Mouse (Mus musculus) midbrain, embryonic 11.5 days (tissue): ENCODE results near the gene Gm28434. TPM values are rescaled to one million over a fixed set of nuclear protein-coding genes. Genes with fewer than 3 reads are reported as not detected.

Source experiments
- ATAC-seq: fragments of 200-750 bp; cut with Nextera tagmentation; 2 replicates; pipeline ENCODE4 v1.8.0; 2017; ENCODE audit warnings: moderate TSS enrichment, moderate library complexity; ENCODE audit not compliant: low FRiP score
- DNase-seq: peaks from one replicate; pipeline ENCODE4 v3.0.0; 2015; ENCODE audit warnings: low spot score; ENCODE audit errors: missing footprints
- H3K27ac ChIP-seq: fragments of 300-500 bp; sonication (generic); 2 replicates; pipeline ENCODE4 v1.5.1; 2014; ENCODE audit warnings: low read depth, low read length
- H3K27me3 ChIP-seq: fragments of 300-500 bp; sonication (generic); 2 replicates; pipeline ENCODE4 v1.6.1; 2014; ENCODE audit warnings: mild to moderate bottlenecking, low read length, moderate library complexity, mixed read lengths; ENCODE audit not compliant: control insufficient read depth, insufficient read depth
- H3K36me3 ChIP-seq: fragments of 300-500 bp; sonication (generic); 2 replicates; pipeline ENCODE4 v1.6.1; 2014; ENCODE audit warnings: mild to moderate bottlenecking, low read length, moderate library complexity, mixed read lengths; ENCODE audit not compliant: control insufficient read depth, insufficient read depth
- H3K4me1 ChIP-seq: fragments of 300-500 bp; sonication (generic); 2 replicates; pipeline ENCODE4 v1.6.1; 2014; ENCODE audit warnings: low read length; ENCODE audit not compliant: control insufficient read depth, insufficient read depth
- H3K4me2 ChIP-seq: fragments of 300-500 bp; sonication (generic); 2 replicates; pipeline ENCODE4 v1.6.1; 2014; ENCODE audit warnings: mild to moderate bottlenecking, moderate library complexity
- H3K4me3 ChIP-seq: fragments of 300-500 bp; sonication (generic); 2 replicates; pipeline ENCODE4 v1.5.1; 2014; ENCODE audit warnings: low read depth, low read length
- H3K9ac ChIP-seq: fragments of 300-500 bp; sonication (generic); 2 replicates; pipeline ENCODE4 v1.6.1; 2014; ENCODE audit warnings: low read length
- H3K9me3 ChIP-seq: fragments of 300-500 bp; sonication (generic); 2 replicates; pipeline ENCODE4 v1.6.1; 2016; ENCODE audit warnings: low read length; ENCODE audit not compliant: control insufficient read depth
- WGBS: fragments of 180-500 bp; shearing (Covaris S2); extraction: QIAGEN DNeasy Blood & Tissue Kit; methylation state at CpG from one replicate; pipeline ENCODE4 v1.1.7; 2014; 5-methylcytosine and 5-hydroxymethylcytosine counted together
- polyA plus RNA-seq: library from polyadenylated mRNA; unstranded; fragments of >200 nt; fragmentation: Nextera tagmentation; extraction: Ambion mirVana; gene quantifications from 2 replicates; pipeline ENCODE4 v1.2.1, GENCODE M21; 2014

Gm28434 gene
- polyA plus RNA-seq: not detected in 2 replicates

GRCm38 (mm10) chr5:87969201-87969600 lies at the start of gene Gm28434, which contains the start of gene 2310003L06Rik:
Gene Gm28434, plus strand, starts transcription at chr5:87969517.
Gene 2310003L06Rik, plus strand, starts transcription at chr5:87969459.
- DNase-seq (no peak), ATAC-seq (no peak)
- WGBS: 58% methylated on average over 2 of the region's 2 CpGs
- H3K4me1 ChIP-seq: no peaks in the 10 kb centered on the region
- H3K9me3 ChIP-seq: no peaks in the 10 kb centered on the region
- H3K27ac ChIP-seq: no peak within 1 kb of the TSS
- no peak within 1 kb of the TSS for H3K9ac ChIP-seq
- no peaks in the 10 kb centered on the region for H3K36me3 ChIP-seq
- no peak within 1 kb of the TSS for H3K4me3 ChIP-seq
- no peaks in the 10 kb centered on the region for H3K27me3 ChIP-seq
- H3K4me2 ChIP-seq: no peak within 1 kb of the TSS

GRCm38 (mm10) chr5:87925372-87925771 lies 43.9 kb upstream of the Gm28434 start, which contains the start of gene Csn3:
Gene Csn3, plus strand, starts transcription at chr5:87925579.
- peak; percentile 59; the same call in 1 of the 2 replicates for ATAC-seq
- no peaks in the 10 kb centered on the region for H3K36me3 ChIP-seq
- H3K9ac ChIP-seq: no peak within 1 kb of the TSS
- no peak within 1 kb of the TSS for H3K27ac ChIP-seq
- H3K27me3 ChIP-seq: no peaks in the 10 kb centered on the region
- H3K9me3 ChIP-seq: no peaks in the 10 kb centered on the region
- no peaks in the 10 kb centered on the region for H3K4me1 ChIP-seq
- H3K4me3 ChIP-seq: no peak within 1 kb of the TSS
- 33% methylated on average over 5 of the region's 5 CpGs for WGBS
- no peak within 1 kb of the TSS for H3K4me2 ChIP-seq
- no peak for DNase-seq

GRCm38 (mm10) chr5:87931603-87932002 lies 37.7 kb upstream of the Gm28434 start:
- DNase-seq (no peak), ATAC-seq (no peak)
- H3K4me3 ChIP-seq: no peak overlapping the region
- no peak overlapping the region for H3K9ac ChIP-seq
- no peak overlapping the region for H3K4me2 ChIP-seq
- H3K27me3 ChIP-seq: no peaks in the 10 kb centered on the region
- H3K27ac ChIP-seq: no peak overlapping the region
- H3K4me1 ChIP-seq: no peaks in the 10 kb centered on the region
- WGBS: 54% methylated on average over 1 of the region's 1 CpGs
- no peaks in the 10 kb centered on the region for H3K36me3 ChIP-seq
- no peaks in the 10 kb centered on the region for H3K9me3 ChIP-seq

GRCm38 (mm10) chr5:87940752-87941151 lies 28.6 kb upstream of the Gm28434 start:
- Histone ChIP-seq H3K4me1 (no peaks in the 10 kb centered on the region), H3K4me2 (no peak overlapping the region), H3K36me3 (no peaks in the 10 kb centered on the region), H3K9ac (no peak overlapping the region), H3K4me3 (no peak overlapping the region), H3K9me3 (no peaks in the 10 kb centered on the region), H3K27ac (no peak overlapping the region), H3K27me3 (no peaks in the 10 kb centered on the region)
- ATAC-seq (no peak), DNase-seq (no peak)
- WGBS: 54% methylated on average over 3 of the region's 3 CpGs

DNA sequence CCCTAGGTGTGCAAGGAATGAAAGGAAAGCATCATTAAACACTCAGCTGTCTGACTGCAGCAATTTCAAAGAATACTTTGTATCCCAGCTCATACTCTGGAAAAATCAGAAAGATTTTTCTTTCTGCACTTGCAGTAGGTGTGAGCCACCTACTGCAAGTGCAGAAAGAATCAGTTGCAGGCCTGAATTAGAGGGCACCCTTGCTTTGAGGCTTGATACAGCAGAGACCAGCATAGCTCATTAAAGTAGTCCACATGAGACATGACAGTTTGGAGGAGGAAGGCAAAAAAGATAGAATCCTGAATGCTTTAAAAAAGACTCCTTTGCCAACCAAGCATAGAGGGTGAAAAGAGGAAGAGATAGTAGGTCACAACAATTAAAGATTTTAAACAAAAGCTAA lies 26.8 kb upstream of the Gm28434 start:
- no peaks in the 10 kb centered on the region for H3K36me3 ChIP-seq
- ATAC-seq (no peak), DNase-seq (no peak)
- H3K9me3 ChIP-seq: no peaks in the 10 kb centered on the region
- H3K27me3 ChIP-seq: no peaks in the 10 kb centered on the region
- no peak overlapping the region for H3K9ac ChIP-seq
- H3K4me2 ChIP-seq: no peak overlapping the region
- no peaks in the 10 kb centered on the region for H3K4me1 ChIP-seq
- H3K27ac ChIP-seq: no peak overlapping the region
- H3K4me3 ChIP-seq: no peak overlapping the region

DNA sequence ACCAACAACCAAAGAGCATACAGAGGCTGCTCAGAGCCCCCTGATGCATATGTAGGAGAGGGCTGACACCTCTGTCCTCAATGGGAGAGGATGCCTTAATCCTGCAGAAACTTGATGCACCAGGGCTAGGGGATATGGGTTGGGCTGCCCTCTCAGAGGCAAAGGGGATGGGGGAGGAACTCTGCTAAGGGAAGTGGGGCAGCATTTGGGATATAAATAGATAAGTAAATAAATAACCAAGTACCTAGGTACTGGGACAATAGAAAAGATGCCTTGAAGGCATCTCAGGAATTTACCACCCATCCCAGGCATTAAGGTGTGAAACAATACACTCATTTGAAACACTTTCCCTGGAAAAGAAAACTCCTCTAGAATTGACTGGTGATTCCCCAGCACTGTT lies 17.5 kb upstream of the Gm28434 start:
- Histone ChIP-seq H3K4me1 (no peaks in the 10 kb centered on the region), H3K27me3 (no peaks in the 10 kb centered on the region), H3K4me3 (no peak overlapping the region), H3K4me2 (no peak overlapping the region), H3K27ac (no peak overlapping the region), H3K9ac (no peak overlapping the region), H3K9me3 (no peaks in the 10 kb centered on the region), H3K36me3 (no peaks in the 10 kb centered on the region)
- ATAC-seq (no peak), DNase-seq (no peak)

- ATAC-seq (no peak), DNase-seq (no peak)
- Histone ChIP-seq H3K4me1 (no peaks in the 10 kb centered on the region), H3K4me2 (no peak within 1 kb of the TSS), H3K36me3 (no peaks in the 10 kb centered on the region), H3K27me3 (no peaks in the 10 kb centered on the region), H3K27ac (no peak within 1 kb of the TSS), H3K9ac (no peak within 1 kb of the TSS), H3K4me3 (no peak within 1 kb of the TSS), H3K9me3 (no peaks in the 10 kb centered on the region)
- 93% methylated on average over 3 of the region's 3 CpGs for WGBS
Measured at GRCm38 (mm10) chr5:87979139-87979538, 9.8 kb downstream of the Gm28434 start, which contains the start of gene Cabs1. Gene Cabs1, plus strand, starts transcription at chr5:87979439.

DNA sequence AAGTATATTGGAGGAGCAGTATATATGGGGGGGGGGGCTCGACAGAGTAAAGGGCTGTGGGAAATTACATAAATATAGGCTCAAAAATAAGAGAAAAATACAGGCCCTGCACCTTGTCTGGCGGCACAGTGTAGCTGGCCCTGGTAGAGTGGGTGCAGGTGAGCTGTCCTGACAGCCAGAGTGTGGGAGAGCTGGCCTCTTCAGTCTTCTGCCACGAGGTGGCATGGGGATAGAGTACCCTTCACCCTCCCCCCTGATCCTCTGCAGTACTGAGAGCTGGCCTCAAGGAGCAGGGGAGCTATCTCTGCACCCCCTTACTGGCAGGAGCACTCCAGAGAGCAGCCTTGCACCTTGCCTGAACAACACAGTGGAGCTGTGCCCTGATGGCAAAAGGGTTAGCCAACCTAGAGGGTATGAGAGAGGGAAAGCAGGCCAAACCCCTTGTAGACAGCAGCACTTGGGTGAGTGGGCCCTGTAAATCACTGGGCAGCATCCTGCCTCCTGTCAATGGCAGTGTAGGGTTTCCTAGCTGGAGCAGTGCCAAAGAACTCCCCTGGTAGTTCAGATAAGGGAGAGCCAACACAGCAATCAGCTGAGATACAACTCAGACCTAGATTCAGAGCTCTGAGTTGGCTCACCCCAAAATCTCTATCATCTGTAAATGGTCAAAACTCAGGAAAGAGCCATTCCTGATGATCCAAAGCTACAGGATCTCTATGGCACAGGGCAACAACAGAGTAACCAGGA lies 13.3 kb downstream of the Gm28434 start:
- WGBS: 55% methylated on average over 3 of the region's 3 CpGs
- no peak overlapping the region for H3K4me3 ChIP-seq
- ATAC-seq (0 out of 2 replicates have a peak, but pooled peaks have one; percentile 58), DNase-seq (no peak)
- no peaks in the 10 kb centered on the region for H3K27me3 ChIP-seq
- H3K27ac ChIP-seq: no peak overlapping the region
- no peaks in the 10 kb centered on the region for H3K36me3 ChIP-seq
- H3K4me2 ChIP-seq: no peak overlapping the region
- H3K4me1 ChIP-seq: no peaks in the 10 kb centered on the region
- no peaks in the 10 kb centered on the region for H3K9me3 ChIP-seq
- H3K9ac ChIP-seq: no peak overlapping the region

- WGBS: 84% methylated on average over 3 of the region's 3 CpGs
- Histone ChIP-seq H3K9me3 (no peaks in the 10 kb centered on the region), H3K9ac (no peak within 1 kb of the TSS), H3K4me1 (no peaks in the 10 kb centered on the region), H3K4me3 (no peak within 1 kb of the TSS), H3K36me3 (no peaks in the 10 kb centered on the region), H3K27me3 (no peaks in the 10 kb centered on the region), H3K27ac (no peak within 1 kb of the TSS), H3K4me2 (no peak within 1 kb of the TSS)
- ATAC-seq: no peak
- no peak for DNase-seq
Measured at GRCm38 (mm10) chr5:88002249-88002648, 32.9 kb downstream of the Gm28434 start, which contains the start of gene Smr3a. Gene Smr3a, plus strand, starts transcription at chr5:88002549.
